Mouse (Mus musculus) G1E (cell line): ENCODE results near the gene Ppp1r9a. TPM values are rescaled to one million over a fixed set of nuclear protein-coding genes. Genes with fewer than 3 reads are reported as not detected.
"Not testable (repeated sequence)": the region's sequence is repeated elsewhere in the genome, so short reads cannot be mapped to it uniquely, and the experiment has no call there.

Source experiments
- ATAC-seq: 2 replicates; pipeline ENCODE4 v1.8.0; 2016; ENCODE audit warnings: mild to moderate bottlenecking; ENCODE audit not compliant: insufficient number of reproducible peaks, poor library complexity, low FRiP score, severe bottlenecking; ENCODE audit errors: extremely low read depth
- DNase-seq: peaks from one replicate; pipeline ENCODE4 v3.0.0; 2012; ENCODE audit warnings: low spot score
- H3K27me3 ChIP-seq: 2 replicates; pipeline ENCODE4 v1.6.1; 2012; ENCODE audit warnings: mild to moderate bottlenecking, low read length, inconsistent platforms; ENCODE audit not compliant: insufficient read depth
- H3K36me3 ChIP-seq: replicated peaks from 2 replicates; pipeline ENCODE3; 2012; ENCODE audit warnings: mild to moderate bottlenecking, inconsistent platforms
- H3K4me1 ChIP-seq: 2 replicates; pipeline ENCODE4 v1.6.1; 2012; ENCODE audit warnings: low read depth, low read length, inconsistent platforms, mixed read lengths; ENCODE audit not compliant: insufficient read depth
- H3K4me3 ChIP-seq: 2 replicates; pipeline ENCODE4 v1.5.1; 2012; ENCODE audit warnings: low read depth, mild to moderate bottlenecking, inconsistent platforms, low read length, moderate library complexity, mixed read lengths
- H3K9me3 ChIP-seq: replicated peaks from 2 replicates; pipeline ENCODE4 v1.6.1; 2012; ENCODE audit warnings: inconsistent platforms
- CTCF ChIP-seq: IDR thresholded peaks from 2 replicates; pipeline ENCODE4 v1.5.1; 2012; ENCODE audit warnings: low read depth, low read length, inconsistent platforms, mixed read lengths
- GATA1 ChIP-seq: IDR thresholded peaks from 2 replicates; pipeline ENCODE4 v1.6.1; 2012; ENCODE audit warnings: borderline replicate concordance, low read length, inconsistent platforms, mixed read lengths
- GATA2 ChIP-seq: IDR thresholded peaks from 2 replicates; pipeline ENCODE4 v1.6.1; 2012; ENCODE audit warnings: low read depth, low read length, inconsistent platforms, borderline replicate concordance
- POLR2AphosphoS5 ChIP-seq: IDR thresholded peaks from 2 replicates; pipeline ENCODE4 v1.6.1; 2012; ENCODE audit warnings: low read depth, low read length, inconsistent platforms; ENCODE audit not compliant: insufficient replicate concordance
- TAL1 ChIP-seq: conservative IDR thresholded peaks from 2 replicates; pipeline ENCODE4 v1.6.1; 2012; ENCODE audit warnings: low read depth, low read length, inconsistent platforms, mixed read lengths
- polyA plus RNA-seq: library from polyadenylated mRNA; stranded (reverse); fragments of >175 nt; gene quantifications from 2 replicates; pipeline ENCODE4 v1.2.3, GENCODE M21; 2012
- total RNA-seq, 2 experiments: library from RNA; stranded (forward) in 1 of 2; stranded (reverse) in 1 of 2; fragments of 200-1000 nt in 1 of 2; fragments of >200 nt in 1 of 2; fragmentation: Nextera tagmentation in 1 of 2; gene quantifications; 2 replicates each; pipeline ENCODE4 v1.2.3; 2014 to 2017

Gene Ppp1r9a
- 0.05 TPM in 1 of 2 replicates, not detected in the other for total RNA-seq (2014; fragmentation: Nextera tagmentation)
- total RNA-seq (2017): 0.17 and 0.33 TPM in 2 replicates
- polyA plus RNA-seq: 0.01 TPM in 2 replicates

DNA sequence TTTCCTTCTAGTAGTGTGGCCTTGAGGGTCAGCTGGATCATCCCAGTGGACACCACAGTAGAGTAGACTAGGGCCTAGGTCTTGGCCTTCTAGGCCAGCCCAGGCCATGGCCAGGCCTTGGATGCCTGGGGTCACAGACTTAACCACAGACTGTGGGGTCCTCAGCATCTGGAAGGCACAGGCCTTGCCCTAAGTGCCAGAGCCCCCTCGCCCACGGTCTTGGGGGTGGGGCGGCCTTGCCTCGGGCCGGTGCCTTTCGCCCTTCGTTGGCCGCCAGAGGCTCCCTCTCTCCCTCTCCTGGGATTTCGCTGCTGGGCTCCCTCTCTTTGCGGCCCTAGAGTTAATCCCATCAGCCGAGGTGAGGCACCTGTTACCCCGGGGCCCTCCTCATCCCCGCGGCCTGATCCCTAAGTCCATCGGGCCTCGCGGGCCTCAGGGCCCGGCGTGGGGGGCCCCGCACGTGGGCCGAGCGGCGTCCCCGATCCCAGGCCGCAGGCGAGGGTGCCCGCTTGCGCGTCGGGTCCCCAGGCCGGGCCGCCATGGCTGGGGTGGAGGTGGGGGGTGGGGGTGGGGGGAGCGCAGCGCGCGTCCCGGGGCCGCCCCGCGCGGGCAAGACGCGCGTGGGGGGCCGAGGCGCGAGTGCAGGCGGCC, at the start of gene Ppp1r9a:
Ppp1r9a (plus strand) TSS at position 244 of the 651 bp plus-strand sequence.
- Histone ChIP-seq H3K9me3 (no peaks in the 10 kb centered on the region), H3K4me1 (no peaks in the 10 kb centered on the region), H3K4me3 (no peak within 1 kb of the TSS), H3K36me3 (no peaks in the 10 kb centered on the region), H3K27me3 (peaks cover 2% of the 10 kb centered on the region; the same call in 1 of the 2 replicates)
- ATAC-seq (no peak), DNase-seq (no peak)
- TF ChIP-seq CTCF (no peak), GATA1 (no peak), POLR2AphosphoS5 (no peak), GATA2 (no peak), TAL1 (no peak)

GRCm38 (mm10) chr6:4855236-4855635, 47.5 kb upstream of the Ppp1r9a start:
- no peaks in the 10 kb centered on the region for H3K36me3 ChIP-seq
- no peak overlapping the region for H3K4me3 ChIP-seq
- H3K9me3 ChIP-seq: no peaks in the 10 kb centered on the region
- TF ChIP-seq POLR2AphosphoS5 (no peak), GATA2 (no peak), GATA1 (no peak), TAL1 (no peak)
- ATAC-seq (no peak), DNase-seq (no peak)
- H3K27me3 ChIP-seq: peaks cover 4% of the 10 kb centered on the region; the same call in 1 of the 2 replicates
- no peaks in the 10 kb centered on the region for H3K4me1 ChIP-seq

DNA sequence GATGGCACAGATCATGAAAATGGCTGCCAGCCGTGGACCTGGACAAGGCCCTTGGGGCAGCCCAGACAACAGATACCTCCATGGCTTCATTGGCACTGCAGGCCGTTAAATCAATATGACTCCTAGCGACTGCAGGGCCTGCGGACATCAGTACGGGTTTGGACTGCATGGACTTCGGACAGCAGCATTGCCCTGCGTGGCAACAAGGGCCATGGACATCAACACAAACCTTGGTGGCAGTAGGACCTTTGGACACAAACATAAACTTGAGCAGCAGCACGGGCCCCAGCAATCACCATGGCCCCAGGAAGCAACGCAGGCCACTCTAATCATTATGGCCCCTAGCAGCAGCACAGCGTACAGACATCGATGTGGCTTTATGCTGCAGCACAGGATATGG, 45.8 kb upstream of the Ppp1r9a start:
- TF ChIP-seq POLR2AphosphoS5 (no peak), GATA1 (no peak), TAL1 (no peak), CTCF (no peak), GATA2 (no peak)
- no peak overlapping the region; the same call in 1 of the 2 replicates for H3K4me3 ChIP-seq
- H3K36me3 ChIP-seq: no peaks in the 10 kb centered on the region
- H3K4me1 ChIP-seq: no peaks in the 10 kb centered on the region
- DNase-seq (no peak), ATAC-seq (no peak)
- no peaks in the 10 kb centered on the region for H3K9me3 ChIP-seq
- H3K27me3 ChIP-seq: peaks cover 4% of the 10 kb centered on the region; the same call in 1 of the 2 replicates

DNA sequence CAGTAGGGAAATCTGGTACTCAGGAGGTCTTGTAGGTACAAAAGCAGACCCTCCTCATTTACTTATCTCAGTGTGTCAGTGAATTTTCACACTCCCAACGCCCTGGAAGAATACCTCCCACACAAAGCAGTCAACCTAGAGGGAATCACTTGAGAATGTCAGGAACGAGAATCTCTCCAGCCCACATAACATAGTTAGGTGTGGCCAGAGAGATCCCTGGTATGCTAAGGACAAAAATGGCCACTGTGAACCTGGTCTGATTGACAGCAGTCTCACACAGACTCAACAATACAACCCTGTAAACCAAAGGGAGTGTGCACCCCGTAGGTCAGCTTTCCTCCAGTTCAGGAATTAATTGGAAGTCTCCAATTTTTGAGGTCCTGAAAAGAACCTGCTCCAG, 18.4 kb upstream of the Ppp1r9a start:
- ATAC-seq (no peak), DNase-seq (no peak)
- Histone ChIP-seq H3K4me3 (no peak overlapping the region), H3K27me3 (no peaks in the 10 kb centered on the region), H3K9me3 (no peaks in the 10 kb centered on the region), H3K36me3 (no peaks in the 10 kb centered on the region), H3K4me1 (no peaks in the 10 kb centered on the region)
- TF ChIP-seq TAL1: no peak
- TF ChIP-seq GATA2: no peak
- TF ChIP-seq POLR2AphosphoS5: no peak
- no peak for TF ChIP-seq GATA1
- TF ChIP-seq CTCF: no peak

GRCm38 (mm10) chr6:4889544-4889943, 13.2 kb upstream of the Ppp1r9a start:
- TF ChIP-seq GATA1 (no peak), GATA2 (no peak), TAL1 (no peak), POLR2AphosphoS5 (no peak)

DNA sequence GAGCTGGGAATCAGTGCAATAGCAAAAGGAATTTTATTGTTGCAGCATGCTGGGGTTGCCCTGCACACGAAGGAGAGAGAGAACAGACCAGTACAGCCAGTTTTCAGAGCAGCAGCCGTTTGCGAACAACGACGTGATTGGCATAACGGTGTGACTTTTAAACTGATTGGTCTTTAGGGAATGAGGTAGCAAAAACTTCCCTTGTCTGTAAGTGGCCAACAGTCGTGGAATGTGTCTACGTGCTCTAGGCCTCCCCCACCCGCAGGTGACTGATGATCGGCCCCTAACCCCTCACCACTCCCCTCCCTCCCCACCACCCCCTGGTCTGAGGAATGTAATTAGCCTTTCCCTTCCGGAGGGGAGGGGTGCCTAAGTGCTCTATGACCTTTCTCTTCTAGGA, 10.3 kb upstream of the Ppp1r9a start:
- DNase-seq (no peak), ATAC-seq (no peak)
- H3K4me3 ChIP-seq: no peak overlapping the region
- H3K27me3 ChIP-seq: peaks cover 10% of the 10 kb centered on the region
- H3K4me1 ChIP-seq: no peaks in the 10 kb centered on the region
- H3K36me3 ChIP-seq: no peaks in the 10 kb centered on the region
- H3K9me3 ChIP-seq: no peaks in the 10 kb centered on the region
- TF ChIP-seq GATA1 (no peak), POLR2AphosphoS5 (no peak), TAL1 (no peak), GATA2 (no peak), CTCF (no peak)

More at GRCm38 (mm10) chr6:4889544-4889943, 13.2 kb upstream of the Ppp1r9a start:
- DNase-seq: no peak
- ATAC-seq: no peak
- Histone ChIP-seq H3K4me3 (no peak overlapping the region), H3K27me3 (peaks cover 2% of the 10 kb centered on the region; the same call in 1 of the 2 replicates), H3K9me3 (no peaks in the 10 kb centered on the region), H3K4me1 (no peaks in the 10 kb centered on the region), H3K36me3 (no peaks in the 10 kb centered on the region)

DNA sequence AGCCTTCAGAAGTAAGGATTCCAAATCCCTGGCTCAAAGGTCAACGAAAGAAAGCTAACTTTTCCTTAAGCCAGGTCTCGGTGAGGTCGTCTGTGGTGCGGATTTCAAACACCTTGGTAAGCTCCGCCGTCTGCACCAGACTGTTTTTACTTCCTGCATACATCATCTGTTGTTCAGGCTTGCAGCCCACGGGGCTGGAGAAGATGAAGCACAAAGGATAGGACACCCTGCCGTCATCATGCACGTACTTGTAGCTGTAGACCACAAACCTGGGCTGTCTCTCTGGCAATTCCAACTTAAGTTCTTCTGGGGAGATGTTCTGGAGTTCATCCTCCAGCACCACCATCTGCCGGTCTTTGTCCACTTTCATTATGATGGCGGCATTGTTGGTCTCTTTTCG, 9.4 kb upstream of the Ppp1r9a start:
- ATAC-seq, DNase-seq, H3K4me3 ChIP-seq, H3K4me1 ChIP-seq, H3K27me3 ChIP-seq, H3K9me3 ChIP-seq, H3K36me3 ChIP-seq: not testable (repeated sequence)
